9 mouse cellular contexts compared by ENCODE assay signal in genomic region chr12:57231085-57231875, GRCm38 (mm10). TPM values are rescaled to one million over a fixed set of nuclear protein-coding genes. Genes with fewer than 3 reads are reported as not detected.
A peak's percentile ranks its signal among the peaks of the same experiment; 100 is the strongest.
DNase-seq lines count a peak whose midpoint lies in the region; ATAC-seq and TF ChIP-seq lines count a peak whose summit lies in the region.
"Had no signal": no experiment of that assay in that cellular context is flagged by ENCODE, and none has a peak within 500 bp of the region (broad histone marks: within the 10 kb centered on the region; RNA-seq: fewer than 3 reads in every experiment).

No protein-coding gene starts in this region.

- peak overlapping the region; percentile 48 for H3K4me2 ChIP-seq in hindbrain, embryonic 11.5 days (replicated peaks; ENCODE audit: low read depth, low read length)
- peak overlapping the region; percentile 59 for H3K4me2 ChIP-seq in limb, embryonic 14.5 days (replicated peaks; ENCODE audit: low read depth, low read length, severe bottlenecking)
- peak overlapping the region; percentile 71 for H3K4me2 ChIP-seq in midbrain, embryonic 14.5 days (ENCODE audit: low read length)

- no peak overlapping the region for H3K27ac ChIP-seq in hindbrain, embryonic 11.5 days (ENCODE audit: low read depth, low read length)
- no peak overlapping the region for H3K27ac ChIP-seq in limb, embryonic 14.5 days (replicated peaks; ENCODE audit: low read depth, low read length)
- H3K27ac ChIP-seq in midbrain, embryonic 14.5 days (replicated peaks; ENCODE audit: low read depth, low read length): no peak overlapping the region

- H3K27me3 ChIP-seq in G1E (ENCODE audit: insufficient read depth, low read length): no peaks in the 10 kb centered on the region
- no peaks in the 10 kb centered on the region for H3K27me3 ChIP-seq in hindbrain, embryonic 11.5 days (ENCODE audit: control insufficient read depth, insufficient read depth, low read length)
- no peaks in the 10 kb centered on the region for H3K27me3 ChIP-seq in limb, embryonic 14.5 days (ENCODE audit: control insufficient read depth, insufficient read depth, low read length)
- H3K27me3 ChIP-seq in midbrain, embryonic 14.5 days (ENCODE audit: control insufficient read depth, insufficient read depth, low read length): no peaks in the 10 kb centered on the region

- DNase-seq in 416B (ENCODE audit: low read depth) (peak; percentile 81), G1E (ENCODE audit: low spot score) (peak; percentile 32)
- peak; percentile 45 for DNase-seq in embryo, embryonic 11 days
- peak; percentile 34 for DNase-seq in hindbrain, embryonic 11.5 days (ENCODE audit: low spot score)
- DNase-seq in limb, embryonic 14.5 days (ENCODE audit: low spot score): no peak
- DNase-seq in midbrain, embryonic 14.5 days: peak; percentile 31
- peak; percentile 14 for DNase-seq in thymus, postnatal 0 days (ENCODE audit: low spot score)
- no peak for DNase-seq in layer of hippocampus, adult 8-10 months (ENCODE audit: low spot score in 2 of 2)

- peak overlapping the region; percentile 78 for H3K4me3 ChIP-seq in G1E (ENCODE audit: low read depth, low read length)
- peak overlapping the region; percentile 65 for H3K4me3 ChIP-seq in hindbrain, embryonic 11.5 days (ENCODE audit: low read depth, low read length)
- peak overlapping the region; percentile 82 for H3K4me3 ChIP-seq in limb, embryonic 14.5 days (replicated peaks; ENCODE audit: low read length)
- peak overlapping the region; percentile 76 for H3K4me3 ChIP-seq in midbrain, embryonic 14.5 days (replicated peaks; ENCODE audit: low read depth, low read length)

- no peak for TF ChIP-seq POLR2A in limb, embryonic 14.5 days (IDR thresholded peaks at IDR 0.05; ENCODE audit: borderline replicate concordance, extremely low read depth, insufficient read depth, insufficient read length)

- H3K36me3 ChIP-seq in G1E (replicated peaks): peaks cover 23% of the 10 kb centered on the region
- H3K36me3 ChIP-seq in hindbrain, embryonic 11.5 days (ENCODE audit: control insufficient read depth, insufficient read depth, low read length): no peaks in the 10 kb centered on the region
- no peaks in the 10 kb centered on the region for H3K36me3 ChIP-seq in limb, embryonic 14.5 days (ENCODE audit: control insufficient read depth, insufficient read depth, low read length)
- no peaks in the 10 kb centered on the region for H3K36me3 ChIP-seq in midbrain, embryonic 14.5 days (ENCODE audit: control insufficient read depth, insufficient read depth, low read length)

- H3K4me1 ChIP-seq in G1E (ENCODE audit: insufficient read depth, low read depth, low read length): peaks cover 56% of the 10 kb centered on the region
- peaks cover 2% of the 10 kb centered on the region; the same call in 1 of the 2 replicates for H3K4me1 ChIP-seq in hindbrain, embryonic 11.5 days (replicated peaks; ENCODE audit: control insufficient read depth, insufficient read depth, low read length)
- H3K4me1 ChIP-seq in limb, embryonic 14.5 days (ENCODE audit: control insufficient read depth, insufficient read depth, low read length): peaks cover 7% of the 10 kb centered on the region; the same call in 1 of the 2 replicates
- H3K4me1 ChIP-seq in midbrain, embryonic 14.5 days (ENCODE audit: control insufficient read depth, insufficient read depth, low read length): no peaks in the 10 kb centered on the region

- no peak for TF ChIP-seq CTCF in G1E (IDR thresholded peaks at IDR 0.05; ENCODE audit: low read depth, low read length)

- 76% methylated on average over 14 of the region's 14 CpGs for WGBS in hindbrain, embryonic 11.5 days
- WGBS in limb, embryonic 14.5 days: 70% methylated on average over 14 of the region's 14 CpGs
- whole genome bisulfite sequencing in midbrain, embryonic 14.5 days: 85% methylated on average over 14 of the region's 14 CpGs

- H3K9me3 ChIP-seq in G1E (replicated peaks): no peaks in the 10 kb centered on the region
- no peaks in the 10 kb centered on the region for H3K9me3 ChIP-seq in hindbrain, embryonic 11.5 days (ENCODE audit: control insufficient read depth, low read length)
- no peaks in the 10 kb centered on the region for H3K9me3 ChIP-seq in limb, embryonic 14.5 days (ENCODE audit: control insufficient read depth, low read length)
- no peaks in the 10 kb centered on the region for H3K9me3 ChIP-seq in midbrain, embryonic 14.5 days (ENCODE audit: control insufficient read depth, low read length)

- ATAC-seq in G1E (ENCODE audit: extremely low read depth, insufficient number of reproducible peaks, low FRiP score, poor library complexity, severe bottlenecking): peak; percentile 37; the same call in 1 of the 2 replicates
- ATAC-seq in hindbrain, embryonic 11.5 days (ENCODE audit: low FRiP score): no peak
- no peak for ATAC-seq in limb, embryonic 14.5 days (ENCODE audit: low FRiP score, low read depth)
- no peak for ATAC-seq in midbrain, embryonic 14.5 days (ENCODE audit: low FRiP score, low TSS enrichment)

- H3K9ac ChIP-seq in hindbrain, embryonic 11.5 days (ENCODE audit: low read depth, low read length): peak overlapping the region; percentile 71; the same call in 1 of the 2 replicates
- H3K9ac ChIP-seq in limb, embryonic 14.5 days (ENCODE audit: low read depth, low read length, severe bottlenecking): peak overlapping the region; percentile 89
- no peak overlapping the region for H3K9ac ChIP-seq in midbrain, embryonic 14.5 days (replicated peaks; ENCODE audit: low read length)

RNA-seq across cellular contexts. Expression of gene Mipol1, which starts 1.1 kb away (rescaled TPM):
- total RNA-seq in G1E (2014; fragmentation: Nextera tagmentation) (44.8 and 49.7 TPM in 2 replicates), G1E (2017) (17.4 and 23.7 TPM in 2 replicates)
- 4.4 and 5.2 TPM in 2 replicates for polyA plus RNA-seq in G1E (2012)
- polyA plus RNA-seq in hindbrain, embryonic 11.5 days (2014; fragmentation: Nextera tagmentation; extraction: Ambion mirVana): 7.4 and 8.4 TPM in 2 replicates
- polyA plus RNA-seq in limb, embryonic 14.5 days (2012; rRNA removed): 3.6 and 5.3 TPM in 2 replicates
- 8.2 and 9.5 TPM in 2 replicates for polyA plus RNA-seq in limb, embryonic 14.5 days (2014; fragmentation: Nextera tagmentation; extraction: Ambion mirVana)
- polyA plus RNA-seq in midbrain, embryonic 14.5 days (2014; fragmentation: Nextera tagmentation; extraction: Ambion mirVana): 3.5 and 5.0 TPM in 2 replicates
- 7.4 and 8.3 TPM in 2 replicates for polyA plus RNA-seq in thymus, postnatal 0 days (2015; fragmentation: Nextera tagmentation; extraction: Ambion mirVana)
- 1 to 10 TPM; 4.5 to 7.4 (median 6.4) TPM for total RNA-seq in layer of hippocampus, adult 8-10 months (2022)

RNA-seq across cellular contexts. Expression of gene Prps1l3, which starts 1.1 kb away (rescaled TPM):
- total RNA-seq in G1E (2014; fragmentation: Nextera tagmentation): 130 and 142 TPM in 2 replicates
- total RNA-seq in G1E (2017): 191 and 203 TPM in 2 replicates
- 39.2 and 41.0 TPM in 2 replicates for polyA plus RNA-seq in G1E (2012)
- polyA plus RNA-seq in hindbrain, embryonic 11.5 days (2014; fragmentation: Nextera tagmentation; extraction: Ambion mirVana): 69.9 and 70.3 TPM in 2 replicates
- 28.2 and 28.4 TPM in 2 replicates for polyA plus RNA-seq in limb, embryonic 14.5 days (2012; rRNA removed)
- polyA plus RNA-seq in limb, embryonic 14.5 days (2014; fragmentation: Nextera tagmentation; extraction: Ambion mirVana): 51.2 and 61.5 TPM in 2 replicates
- polyA plus RNA-seq in midbrain, embryonic 14.5 days (2014; fragmentation: Nextera tagmentation; extraction: Ambion mirVana): 28.6 and 38.5 TPM in 2 replicates
- 64.7 and 72.1 TPM in 2 replicates for polyA plus RNA-seq in thymus, postnatal 0 days (2015; fragmentation: Nextera tagmentation; extraction: Ambion mirVana)
- 10 to 100 TPM; 15.4 to 19.8 (median 18.4) TPM for total RNA-seq in layer of hippocampus, adult 8-10 months (2022)

RNA-seq across cellular contexts. Expression of gene Slc25a21, which starts 34.0 kb away (rescaled TPM):
- total RNA-seq in G1E (2014; fragmentation: Nextera tagmentation): 32.0 and 37.0 TPM in 2 replicates
- total RNA-seq in G1E (2017): 14.6 and 16.2 TPM in 2 replicates
- polyA plus RNA-seq in G1E (2012): 9.1 and 9.7 TPM in 2 replicates
- polyA plus RNA-seq in hindbrain, embryonic 11.5 days (2014; fragmentation: Nextera tagmentation; extraction: Ambion mirVana): 1.2 and 1.5 TPM in 2 replicates
- polyA plus RNA-seq in limb, embryonic 14.5 days (2012; rRNA removed): 0.12 and 0.24 TPM in 2 replicates
- polyA plus RNA-seq in limb, embryonic 14.5 days (2014; fragmentation: Nextera tagmentation; extraction: Ambion mirVana): 0.44 and 0.45 TPM in 2 replicates
- polyA plus RNA-seq in midbrain, embryonic 14.5 days (2014; fragmentation: Nextera tagmentation; extraction: Ambion mirVana): not detected in 2 replicates
- 0.53 and 0.66 TPM in 2 replicates for polyA plus RNA-seq in thymus, postnatal 0 days (2015; fragmentation: Nextera tagmentation; extraction: Ambion mirVana)
- total RNA-seq in layer of hippocampus, adult 8-10 months (2022): 1 to 10 TPM in 1 of 4 experiments, under 1 TPM in 3; 0.27 to 1.1 (median 0.42) TPM
- polyA plus RNA-seq: large intestine, adult 2 months had no signal

Comparison
In these comparisons a context has a peak if more than half of its experiments do, and no peak if none do; other contexts are left out.
1. DNase-seq: peak in 416B (single experiment), G1E (single experiment), embryo, embryonic 11 days (single experiment), hindbrain, embryonic 11.5 days (single experiment), midbrain, embryonic 14.5 days (single experiment) and thymus, postnatal 0 days (single experiment); none in limb, embryonic 14.5 days (single experiment) and layer of hippocampus, adult 8-10 months (0 of 2).
2. Peak in every context shown above with its lines, with median percentiles within 50 percentile points of each other: H3K4me3 ChIP-seq and H3K4me2 ChIP-seq.